Mouse (Mus musculus) hindbrain, embryonic 11.5 days (tissue): ENCODE measurements around the gene Wdr31. TPM values are rescaled to one million over a fixed set of nuclear protein-coding genes. Genes with fewer than 3 reads are reported as not detected.

Source experiments
- ATAC-seq: fragments of 200-750 bp; cut with Nextera tagmentation; 2 replicates; pipeline ENCODE4 v1.8.0; 2017; ENCODE audit warnings: mild to moderate bottlenecking, moderate TSS enrichment, moderate library complexity; ENCODE audit not compliant: low FRiP score
- DNase-seq: peaks from one replicate; pipeline ENCODE4 v3.0.0-alpha.2; 2015; ENCODE audit warnings: low spot score
- H3K27ac ChIP-seq: fragments of 300-500 bp; sonication (generic); 2 replicates; pipeline ENCODE4 v1.5.1; 2014; ENCODE audit warnings: mild to moderate bottlenecking, low read depth, low read length
- H3K27me3 ChIP-seq: fragments of 300-500 bp; sonication (generic); 2 replicates; pipeline ENCODE4 v1.6.1; 2014; ENCODE audit warnings: mild to moderate bottlenecking, low read length, moderate library complexity, mixed read lengths; ENCODE audit not compliant: control insufficient read depth, insufficient read depth
- H3K36me3 ChIP-seq: fragments of 300-500 bp; sonication (generic); 2 replicates; pipeline ENCODE4 v1.6.1; 2014; ENCODE audit warnings: mild to moderate bottlenecking, low read length, moderate library complexity, mixed read lengths; ENCODE audit not compliant: control insufficient read depth, insufficient read depth
- H3K4me1 ChIP-seq: fragments of 300-500 bp; sonication (generic); replicated peaks from 2 replicates; pipeline ENCODE4 v1.6.1; 2014; ENCODE audit warnings: low read length, mixed read lengths; ENCODE audit not compliant: control insufficient read depth, insufficient read depth
- H3K4me2 ChIP-seq: fragments of 300-500 bp; sonication (generic); replicated peaks from 2 replicates; pipeline ENCODE4 v1.6.1; 2014; ENCODE audit warnings: mild to moderate bottlenecking, low read depth, low read length
- H3K4me3 ChIP-seq: fragments of 300-500 bp; sonication (generic); 2 replicates; pipeline ENCODE4 v1.5.1; 2014; ENCODE audit warnings: low read depth, low read length
- H3K9ac ChIP-seq: fragments of 300-500 bp; sonication (generic); 2 replicates; pipeline ENCODE4 v1.6.1; 2014; ENCODE audit warnings: low read depth, low read length
- H3K9me3 ChIP-seq: fragments of 300-500 bp; sonication (generic); 2 replicates; pipeline ENCODE4 v1.6.1; 2016; ENCODE audit warnings: low read length; ENCODE audit not compliant: control insufficient read depth
- WGBS: fragments of 180-500 bp; shearing (Covaris S2); extraction: QIAGEN DNeasy Blood & Tissue Kit; methylation state at CpG from one replicate; pipeline ENCODE4 v1.1.7; 2014; 5-methylcytosine and 5-hydroxymethylcytosine counted together
- polyA plus RNA-seq: library from polyadenylated mRNA; unstranded; fragments of >200 nt; fragmentation: Nextera tagmentation; extraction: Ambion mirVana; gene quantifications from 2 replicates; pipeline ENCODE4 v1.2.1, GENCODE M21; 2014

Wdr31 gene
- polyA plus RNA-seq, 1 experiment from 2014 or later, result 6.9 TPM

DNA sequence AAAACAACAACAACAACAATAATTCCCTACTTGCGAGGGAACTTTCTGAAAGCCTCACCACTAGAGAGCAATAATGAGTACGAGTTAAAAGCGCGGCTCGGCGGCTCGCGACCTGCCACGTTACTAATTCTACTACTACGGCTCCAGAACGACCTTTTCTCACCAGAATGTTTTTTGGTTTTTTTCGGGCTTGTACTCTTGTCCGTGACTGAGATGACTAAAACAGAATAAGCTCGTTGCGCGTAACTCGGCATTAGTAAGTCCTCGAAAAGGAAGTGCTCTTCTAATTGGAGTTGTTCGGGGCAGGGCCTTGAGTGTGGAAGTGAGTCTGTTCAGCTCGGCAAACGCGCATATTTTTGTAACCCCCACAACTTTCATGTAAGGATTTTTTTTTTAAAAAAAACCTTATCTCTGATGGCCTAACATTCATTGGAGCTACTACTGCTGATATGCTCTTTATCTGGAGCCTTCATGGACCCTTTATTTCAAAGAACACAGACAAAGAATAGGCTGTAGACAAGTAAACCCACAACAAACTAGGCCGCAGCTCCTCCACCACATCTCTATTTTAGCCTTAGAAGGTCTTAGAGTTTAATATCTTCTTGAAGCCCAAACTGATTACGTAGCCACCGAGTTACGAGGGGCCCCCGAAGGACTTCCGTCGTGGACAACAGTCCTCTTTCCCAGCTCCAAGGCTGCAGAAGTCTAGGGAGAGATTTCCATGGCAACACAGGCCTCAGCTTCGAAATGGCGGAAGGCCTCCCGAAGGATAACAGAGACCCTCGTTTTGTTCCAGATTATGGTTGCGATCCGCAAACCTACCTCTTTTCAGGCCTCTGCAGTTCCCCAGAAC, 62.7 kb downstream of the Wdr31 start:
- Histone ChIP-seq H3K27me3 (no peaks in the 10 kb centered on the region), H3K9ac (peak overlapping the region; percentile 77), H3K36me3 (peaks cover 2% of the 10 kb centered on the region; the same call in 1 of the 2 replicates), H3K4me3 (peak overlapping the region; percentile 61), H3K4me2 (peak overlapping the region; percentile 30), H3K27ac (peak overlapping the region; percentile 67), H3K4me1 (no peaks in the 10 kb centered on the region; the same call in 1 of the 2 replicates), H3K9me3 (no peaks in the 10 kb centered on the region)
- ATAC-seq (peak; percentile 71), DNase-seq (peak; percentile 79)
- WGBS, result under 1% methylated on average over 35 of the region's 35 CpGs

DNA sequence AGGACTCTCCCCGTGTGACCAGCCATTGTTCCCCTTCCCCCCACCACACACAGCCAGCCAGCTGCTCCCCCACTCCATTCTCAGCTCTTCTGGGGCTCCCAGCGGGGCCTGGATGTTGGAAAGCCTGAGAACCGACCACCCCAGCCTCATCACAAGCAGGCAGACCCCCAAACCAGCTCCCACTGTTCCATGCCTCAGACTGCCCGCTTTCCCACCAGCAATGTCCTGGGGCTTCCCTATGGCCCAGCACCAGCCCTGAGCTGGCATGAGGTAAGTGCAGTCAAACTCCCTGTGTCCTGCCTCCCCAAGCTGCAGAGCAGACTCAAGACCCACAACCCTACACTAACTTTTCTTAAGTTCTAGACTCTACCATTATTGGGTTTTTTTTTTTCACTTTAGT, 64.6 kb downstream of the Wdr31 start:
- Histone ChIP-seq H3K36me3 (no peaks in the 10 kb centered on the region), H3K4me3 (no peak overlapping the region), H3K27ac (no peak overlapping the region), H3K9me3 (no peaks in the 10 kb centered on the region), H3K4me2 (no peak overlapping the region), H3K9ac (no peak overlapping the region), H3K27me3 (no peaks in the 10 kb centered on the region), H3K4me1 (no peaks in the 10 kb centered on the region; the same call in 1 of the 2 replicates)
- WGBS, result 69% methylated on average over 4 of the region's 4 CpGs
- DNase-seq (no peak), ATAC-seq (no peak)

DNA sequence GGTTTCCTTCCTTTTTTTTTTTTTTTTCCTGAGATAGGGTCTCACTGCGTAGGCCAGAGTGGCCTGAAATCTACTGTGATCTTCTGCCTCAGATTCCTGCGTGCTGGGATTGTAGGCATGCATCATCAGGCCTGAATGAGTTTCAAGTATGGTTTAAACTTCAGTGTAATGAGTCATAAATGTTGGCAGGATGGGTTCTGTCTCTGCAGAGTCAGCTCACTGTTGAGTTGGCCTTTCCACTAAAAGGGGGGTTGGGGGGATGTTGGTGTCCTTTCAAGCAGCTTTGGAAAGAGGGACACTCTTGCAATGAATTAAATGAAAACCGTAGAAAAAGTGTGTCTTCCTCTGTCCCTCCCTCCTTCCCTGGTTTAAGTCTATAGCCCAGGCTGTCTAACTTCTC, 71.7 kb downstream of the Wdr31 start:
- WGBS, result 91% methylated on average over 3 of the region's 3 CpGs
- Histone ChIP-seq H3K9ac (no peak overlapping the region), H3K9me3 (no peaks in the 10 kb centered on the region), H3K27me3 (no peaks in the 10 kb centered on the region), H3K4me2 (no peak overlapping the region), H3K4me3 (no peak overlapping the region), H3K36me3 (peaks cover 13% of the 10 kb centered on the region), H3K4me1 (no peaks in the 10 kb centered on the region), H3K27ac (no peak overlapping the region)
- DNase-seq (no peak), ATAC-seq (no peak)

Other genes with a start within 250 kb of the Wdr31 start
- gene Zfp37, start 239.8 kb downstream of the Wdr31 start, polyA plus RNA-seq, result 33.8 and 34.4 TPM in 2 replicates
- 11.8 and 13.3 TPM in 2 replicates for gene Slc31a2, start 208.3 kb downstream of the Wdr31 start, polyA plus RNA-seq
- 21.2 and 22.8 TPM in 2 replicates for gene Fkbp15, start 110.3 kb downstream of the Wdr31 start, polyA plus RNA-seq
- 45.0 and 49.8 TPM in 2 replicates for gene Slc31a1, start 110.2 kb downstream of the Wdr31 start, polyA plus RNA-seq
- gene Cdc26, start 62.3 kb downstream of the Wdr31 start, polyA plus RNA-seq, result 177 and 178 TPM in 2 replicates
- 25.5 and 28.1 TPM in 2 replicates for gene Prpf4, start 62.1 kb downstream of the Wdr31 start, polyA plus RNA-seq
- gene Rnf183, start 35.6 kb downstream of the Wdr31 start, polyA plus RNA-seq, result not detected in 2 replicates
- gene Bspry, start 9.2 kb upstream of the Wdr31 start, polyA plus RNA-seq, result 0.94 and 1.0 TPM in 2 replicates
- 13.7 and 16.7 TPM in 2 replicates for gene Hdhd3, start 32.6 kb upstream of the Wdr31 start, polyA plus RNA-seq
- gene Alad, start 49.0 kb upstream of the Wdr31 start, polyA plus RNA-seq, result 77.5 and 80.1 TPM in 2 replicates
- gene Pole3, start 54.2 kb upstream of the Wdr31 start, polyA plus RNA-seq, result 116 and 117 TPM in 2 replicates
- gene 4933430I17Rik, start 54.5 kb upstream of the Wdr31 start, polyA plus RNA-seq, result 0.91 and 1.8 TPM in 2 replicates
- 31.3 and 33.2 TPM in 2 replicates for gene Rgs3, start 89.0 kb upstream of the Wdr31 start, polyA plus RNA-seq